Mouse (Mus musculus): ENCODE results near the gene Adam15.

Gene Adam15

GRCm38 (mm10) chr3:89349869-89350501 is at the start of gene Adam15:
Gene Adam15, minus strand, starts transcription at chr3:89349996.
- DNase-seq, result peak; percentile 88 to 93

GRCm38 (mm10) chr3:89396654-89397005 is 46.8 kb upstream of the Adam15 start:
- DNase-seq, result no peak

- DNase-seq, result peak; percentile 74 to 77
Measured at GRCm38 (mm10) chr3:89395806-89396653, 46.2 kb upstream of the Adam15 start.

- DNase-seq, result no peak
Measured at GRCm38 (mm10) chr3:89395419-89395805, 45.6 kb upstream of the Adam15 start.

- DNase-seq, result peak; percentile 89 to 90
Measured at GRCm38 (mm10) chr3:89394894-89395256, 45.1 kb upstream of the Adam15 start.

- peak; percentile 90 to 94 for DNase-seq
Measured at GRCm38 (mm10) chr3:89394006-89394893, 44.5 kb upstream of the Adam15 start, which contains the start of gene Zbtb7b. Gene Zbtb7b, minus strand, starts transcription at chr3:89394776.

GRCm38 (mm10) chr3:89393605-89394004 is 43.8 kb upstream of the Adam15 start:
- peak; percentile 99 to 100 for DNase-seq

GRCm38 (mm10) chr3:89392871-89393311 is 43.1 kb upstream of the Adam15 start:
- DNase-seq, result peak; percentile 59 to 64

GRCm38 (mm10) chr3:89391663-89392511 is 42.1 kb upstream of the Adam15 start:
- peak; percentile 70 to 80 for DNase-seq

GRCm38 (mm10) chr3:89390699-89391662 is 41.2 kb upstream of the Adam15 start:
- DNase-seq, result peak in 1 of 2 experiments; percentile 45

- DNase-seq, result peak; percentile 51 to 58
Measured at GRCm38 (mm10) chr3:89390111-89390515, 40.3 kb upstream of the Adam15 start.

- peak in 1 of 2 experiments; percentile 40 for DNase-seq
Measured at GRCm38 (mm10) chr3:89388901-89389740, 39.3 kb upstream of the Adam15 start.

GRCm38 (mm10) chr3:89388134-89388881 is 38.5 kb upstream of the Adam15 start:
- peak; percentile 47 to 48 for DNase-seq

- DNase-seq, result peak; percentile 51 to 53
Measured at GRCm38 (mm10) chr3:89387632-89388031, 37.8 kb upstream of the Adam15 start.

- no peak for DNase-seq
Measured at GRCm38 (mm10) chr3:89386438-89387420, 36.9 kb upstream of the Adam15 start.

GRCm38 (mm10) chr3:89385451-89385850 is 35.7 kb upstream of the Adam15 start:
- DNase-seq, result no peak

- DNase-seq, result peak; percentile 56 to 70
Measured at GRCm38 (mm10) chr3:89384331-89385076, 34.7 kb upstream of the Adam15 start.
